Mouse (Mus musculus) limb, embryonic 12.5 days (tissue): ENCODE measurements around the gene Pmp22. TPM values are rescaled to one million over a fixed set of nuclear protein-coding genes. Genes with fewer than 3 reads are reported as not detected.

Experiments used
- ATAC-seq: fragments of 200-750 bp; cut with Nextera tagmentation; 2 replicates; pipeline ENCODE4 v1.8.0; 2017; ENCODE audit warnings: low read depth, moderate TSS enrichment; ENCODE audit not compliant: insufficient number of reproducible peaks, insufficient read depth, low FRiP score, low TSS enrichment
- H3K27ac ChIP-seq: fragments of 300-500 bp; sonication (generic); 2 replicates; pipeline ENCODE4 v1.5.1; 2016; ENCODE audit warnings: mild to moderate bottlenecking, moderate library complexity
- H3K27me3 ChIP-seq: fragments of 300-500 bp; sonication (generic); 2 replicates; pipeline ENCODE4 v1.6.1; 2016; ENCODE audit warnings: mild to moderate bottlenecking, moderate library complexity
- H3K36me3 ChIP-seq: fragments of 300-500 bp; sonication (generic); 2 replicates; pipeline ENCODE4 v1.6.1; 2016; ENCODE audit warnings: mild to moderate bottlenecking, moderate library complexity
- H3K4me1 ChIP-seq: fragments of 300-500 bp; sonication (generic); replicated peaks from 2 replicates; pipeline ENCODE4 v1.6.1; 2016
- H3K4me2 ChIP-seq: fragments of 300-500 bp; sonication (generic); 2 replicates; pipeline ENCODE4 v1.6.1; 2016; ENCODE audit warnings: mild to moderate bottlenecking, moderate library complexity
- H3K4me3 ChIP-seq: fragments of 300-500 bp; sonication (generic); replicated peaks from 2 replicates; pipeline ENCODE4 v1.5.1; 2016; ENCODE audit warnings: mild to moderate bottlenecking
- H3K9ac ChIP-seq: fragments of 300-500 bp; sonication (generic); replicated peaks from 2 replicates; pipeline ENCODE4 v1.6.1; 2016; ENCODE audit warnings: mild to moderate bottlenecking, moderate library complexity
- H3K9me3 ChIP-seq: fragments of 300-500 bp; sonication (generic); 2 replicates; pipeline ENCODE4 v1.6.1; 2016; ENCODE audit warnings: mild to moderate bottlenecking, moderate library complexity
- WGBS: fragments of 180-500 bp; shearing (Covaris S2); methylation state at CpG from one replicate; pipeline ENCODE4 v1.1.7; 2016; 5-methylcytosine and 5-hydroxymethylcytosine counted together
- polyA plus RNA-seq: library from polyadenylated mRNA; unstranded; fragments of >200 nt; fragmentation: Nextera tagmentation; extraction: Ambion mirVana; gene quantifications from 2 replicates; pipeline ENCODE4 v1.2.1, GENCODE M21; 2016

The Pmp22 gene
- polyA plus RNA-seq, 1 experiment from 2014 or later: 56.8 TPM

GRCm38 (mm10) chr11:63135622-63136021 is 6.8 kb downstream of the Pmp22 start:
- Histone ChIP-seq H3K4me2 (peak overlapping the region; percentile 77), H3K27ac (peak overlapping the region; percentile 83; the same call in 1 of the 2 replicates), H3K27me3 (peaks cover 13% of the 10 kb centered on the region), H3K9ac (no peak overlapping the region), H3K4me1 (peaks cover 48% of the 10 kb centered on the region), H3K36me3 (peaks cover 38% of the 10 kb centered on the region), H3K4me3 (no peak overlapping the region), H3K9me3 (no peaks in the 10 kb centered on the region)
- peak; percentile 81 for ATAC-seq
- 7% methylated on average over 8 of the region's 8 CpGs for whole genome bisulfite sequencing

DNA sequence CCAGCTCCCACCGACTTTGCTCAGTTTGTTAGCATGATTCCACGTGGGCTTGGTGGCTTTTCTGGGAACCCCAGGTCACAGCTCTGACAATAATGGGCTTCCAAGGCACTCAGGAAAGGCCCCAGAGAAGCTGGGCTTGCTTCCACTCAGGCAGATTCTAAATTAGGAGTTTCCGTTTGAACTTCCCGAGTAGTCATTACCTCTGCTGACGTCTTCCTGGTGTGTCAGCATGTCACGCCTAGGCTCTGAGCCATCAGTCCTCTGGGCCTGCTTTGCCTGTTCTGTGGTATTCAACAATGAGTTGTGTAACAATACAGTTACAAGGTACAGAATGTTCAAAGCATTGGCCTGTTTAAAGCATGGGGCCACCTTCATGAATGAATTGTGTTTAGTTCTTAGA is 7.4 kb downstream of the Pmp22 start:
- H3K9me3 ChIP-seq: no peaks in the 10 kb centered on the region
- H3K36me3 ChIP-seq: peaks cover 43% of the 10 kb centered on the region
- H3K4me1 ChIP-seq: peaks cover 42% of the 10 kb centered on the region
- ATAC-seq: no peak
- no peak overlapping the region for H3K27ac ChIP-seq
- no peak overlapping the region for H3K4me3 ChIP-seq
- peaks cover 7% of the 10 kb centered on the region for H3K27me3 ChIP-seq
- no peak overlapping the region for H3K4me2 ChIP-seq
- 69% methylated on average over 6 of the region's 6 CpGs for WGBS
- no peak overlapping the region for H3K9ac ChIP-seq

DNA sequence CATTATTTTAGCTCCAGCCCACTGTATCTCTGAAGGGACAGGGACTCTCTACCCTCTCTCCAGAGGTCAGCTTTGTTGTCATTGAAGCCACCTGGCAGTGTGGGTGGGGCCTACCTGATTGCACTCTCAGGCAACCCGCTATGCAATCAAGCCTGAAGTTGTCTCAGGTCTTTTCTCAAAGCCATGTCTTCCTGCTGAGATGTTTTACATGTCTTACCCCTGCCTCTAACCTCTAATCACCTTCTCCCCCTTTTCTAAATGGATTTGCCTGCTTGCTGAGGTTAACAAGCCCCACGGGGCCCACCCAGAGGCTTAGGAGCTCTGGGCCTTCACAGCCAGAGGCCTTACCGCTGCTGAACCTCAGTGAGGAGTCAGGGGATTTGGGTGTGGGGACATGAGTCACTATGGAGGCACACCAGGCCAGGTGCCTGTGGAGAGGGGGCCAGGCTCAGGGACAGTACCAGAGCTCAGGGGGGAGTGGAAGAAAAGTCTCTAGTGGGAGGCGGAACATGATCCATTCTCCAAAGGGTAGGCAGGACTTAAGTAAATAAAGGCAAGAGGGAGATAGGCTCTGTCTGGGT is 8.1 kb downstream of the Pmp22 start:
- H3K27me3 ChIP-seq: peaks cover under 1% of the 10 kb centered on the region; the same call in 1 of the 2 replicates
- H3K9me3 ChIP-seq: no peaks in the 10 kb centered on the region
- peaks cover 35% of the 10 kb centered on the region for H3K4me1 ChIP-seq
- 68% methylated on average over 4 of the region's 4 CpGs for WGBS
- no peak overlapping the region for H3K4me3 ChIP-seq
- H3K9ac ChIP-seq: no peak overlapping the region
- H3K4me2 ChIP-seq: no peak overlapping the region; the same call in 1 of the 2 replicates
- H3K27ac ChIP-seq: no peak overlapping the region
- H3K36me3 ChIP-seq: peaks cover 50% of the 10 kb centered on the region
- ATAC-seq: no peak

- Histone ChIP-seq H3K27me3 (no peaks in the 10 kb centered on the region; the same call in 1 of the 2 replicates), H3K9me3 (no peaks in the 10 kb centered on the region), H3K4me1 (peaks cover 23% of the 10 kb centered on the region), H3K4me3 (no peak overlapping the region), H3K4me2 (no peak overlapping the region), H3K9ac (no peak overlapping the region), H3K27ac (no peak overlapping the region), H3K36me3 (peaks cover 65% of the 10 kb centered on the region)
- WGBS: 52% methylated on average over 3 of the region's 3 CpGs
- ATAC-seq: no peak
These were observed 10.0 kb downstream of the Pmp22 start for GRCm38 (mm10) chr11:63138739-63139138.

- no peaks in the 10 kb centered on the region for H3K9me3 ChIP-seq
- H3K4me1 ChIP-seq: no peaks in the 10 kb centered on the region
- H3K9ac ChIP-seq: no peak overlapping the region
- no peak overlapping the region for H3K4me2 ChIP-seq
- H3K4me3 ChIP-seq: no peak overlapping the region
- no peak overlapping the region for H3K27ac ChIP-seq
- H3K27me3 ChIP-seq: no peaks in the 10 kb centered on the region
- no peak for ATAC-seq
- 88% methylated on average over 5 of the region's 5 CpGs for WGBS
- H3K36me3 ChIP-seq: peaks cover 61% of the 10 kb centered on the region
These were observed 13.5 kb downstream of the Pmp22 start for GRCm38 (mm10) chr11:63142311-63142710.

- Histone ChIP-seq H3K4me3 (no peak overlapping the region), H3K9ac (no peak overlapping the region; the same call in 1 of the 2 replicates), H3K27me3 (no peaks in the 10 kb centered on the region), H3K36me3 (peaks cover 57% of the 10 kb centered on the region), H3K9me3 (no peaks in the 10 kb centered on the region), H3K4me1 (no peaks in the 10 kb centered on the region), H3K27ac (no peak overlapping the region), H3K4me2 (no peak overlapping the region)
- 85% methylated on average over 4 of the region's 4 CpGs for WGBS
- ATAC-seq: no peak
These were observed 14.0 kb downstream of the Pmp22 start for GRCm38 (mm10) chr11:63142816-63143215.

- Histone ChIP-seq H3K27ac (no peak overlapping the region), H3K4me2 (no peak overlapping the region), H3K27me3 (no peaks in the 10 kb centered on the region), H3K9ac (no peak overlapping the region), H3K4me3 (no peak overlapping the region), H3K9me3 (no peaks in the 10 kb centered on the region), H3K36me3 (peaks cover 51% of the 10 kb centered on the region), H3K4me1 (no peaks in the 10 kb centered on the region)
- WGBS: 82% methylated on average over 8 of the region's 8 CpGs
- no peak for ATAC-seq
These were observed 14.7 kb downstream of the Pmp22 start for GRCm38 (mm10) chr11:63143486-63143885.

- no peak overlapping the region for H3K4me3 ChIP-seq
- H3K9ac ChIP-seq: no peak overlapping the region
- no peaks in the 10 kb centered on the region for H3K27me3 ChIP-seq
- WGBS: 69% methylated on average over 7 of the region's 7 CpGs
- no peaks in the 10 kb centered on the region for H3K4me1 ChIP-seq
- no peak for ATAC-seq
- no peak overlapping the region for H3K4me2 ChIP-seq
- H3K9me3 ChIP-seq: no peaks in the 10 kb centered on the region
- H3K27ac ChIP-seq: no peak overlapping the region
- peaks cover 46% of the 10 kb centered on the region for H3K36me3 ChIP-seq
These were observed 17.8 kb downstream of the Pmp22 start for GRCm38 (mm10) chr11:63146601-63147000.

DNA sequence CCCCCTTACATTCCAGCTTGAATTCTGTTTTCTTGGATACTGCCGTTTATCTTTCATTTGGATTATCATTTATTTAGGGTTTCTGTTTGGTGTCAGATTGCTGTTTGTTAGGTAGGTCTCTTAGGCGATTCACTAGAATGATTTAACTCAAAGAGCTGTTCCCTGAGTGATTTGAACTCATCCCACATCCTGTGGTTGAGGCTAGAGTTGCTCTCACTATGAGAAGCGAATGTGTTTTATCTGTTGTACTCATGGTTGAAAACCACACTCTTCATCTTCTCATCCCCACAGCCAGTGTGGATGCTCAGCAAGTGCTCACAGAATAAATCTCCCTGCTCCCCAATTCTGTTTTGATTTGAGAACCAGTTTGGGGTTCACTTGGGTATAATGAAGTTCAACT is 19.5 kb downstream of the Pmp22 start:
- H3K4me3 ChIP-seq: no peak overlapping the region

DNA sequence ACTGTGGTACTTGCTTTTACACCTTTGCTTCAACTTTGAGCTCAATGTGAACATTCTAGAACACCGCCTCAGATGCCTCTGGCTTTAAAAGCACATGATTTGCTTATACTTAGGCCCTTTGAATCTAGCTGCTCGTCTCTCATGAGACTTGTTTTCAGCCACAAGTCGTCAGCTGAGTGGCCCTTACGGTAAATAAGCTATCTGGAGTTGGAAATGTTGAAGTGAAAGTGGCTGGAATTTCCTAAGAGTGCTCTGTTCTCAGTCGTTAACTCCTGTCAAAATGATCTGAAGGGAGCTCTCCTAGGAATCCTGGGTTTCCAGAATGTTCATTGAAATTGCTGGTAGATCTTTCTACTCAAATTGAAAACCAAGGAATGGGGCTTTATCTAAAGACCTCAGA is 23.1 kb downstream of the Pmp22 start:
- no peaks in the 10 kb centered on the region for H3K27me3 ChIP-seq
- H3K27ac ChIP-seq: no peak overlapping the region
- H3K9me3 ChIP-seq: no peaks in the 10 kb centered on the region
- ATAC-seq: no peak
- H3K9ac ChIP-seq: no peak overlapping the region
- H3K4me3 ChIP-seq: no peak overlapping the region
- peaks cover 58% of the 10 kb centered on the region for H3K36me3 ChIP-seq
- no peak overlapping the region for H3K4me2 ChIP-seq
- 77% methylated on average over 5 of the region's 5 CpGs for WGBS
- no peaks in the 10 kb centered on the region for H3K4me1 ChIP-seq

More for the DNA sequence above, 19.5 kb downstream of the Pmp22 start:
- 84% methylated on average over 3 of the region's 3 CpGs for WGBS
- H3K36me3 ChIP-seq: peaks cover 47% of the 10 kb centered on the region
- H3K4me2 ChIP-seq: no peak overlapping the region
- H3K27me3 ChIP-seq: no peaks in the 10 kb centered on the region
- no peaks in the 10 kb centered on the region for H3K4me1 ChIP-seq
- no peak overlapping the region for H3K27ac ChIP-seq
- no peak for ATAC-seq
- H3K9ac ChIP-seq: no peak overlapping the region
- H3K9me3 ChIP-seq: no peaks in the 10 kb centered on the region

- H3K9me3 ChIP-seq: no peaks in the 10 kb centered on the region
- H3K27me3 ChIP-seq: no peaks in the 10 kb centered on the region
- H3K9ac ChIP-seq: no peak overlapping the region
- no peak overlapping the region for H3K4me2 ChIP-seq
- H3K4me1 ChIP-seq: no peaks in the 10 kb centered on the region
- ATAC-seq: no peak
- H3K4me3 ChIP-seq: no peak overlapping the region
- WGBS: 84% methylated on average over 4 of the region's 4 CpGs
- peaks cover 69% of the 10 kb centered on the region for H3K36me3 ChIP-seq
- H3K27ac ChIP-seq: no peak overlapping the region
These were observed 28.3 kb downstream of the Pmp22 start for GRCm38 (mm10) chr11:63157117-63157516.

GRCm38 (mm10) chr11:63160926-63161325 is 32.1 kb downstream of the Pmp22 start:
- no peaks in the 10 kb centered on the region for H3K27me3 ChIP-seq
- ATAC-seq: no peak
- H3K4me1 ChIP-seq: 0 out of 2 replicates have a peak, but pooled peaks cover 2% of the 10 kb centered on the region
- no peak overlapping the region for H3K4me2 ChIP-seq
- no peaks in the 10 kb centered on the region for H3K9me3 ChIP-seq
- H3K27ac ChIP-seq: no peak overlapping the region
- H3K9ac ChIP-seq: no peak overlapping the region
- H3K4me3 ChIP-seq: no peak overlapping the region
- H3K36me3 ChIP-seq: peaks cover 36% of the 10 kb centered on the region
